Mouse (Mus musculus): ENCODE data around the gene Ywhae. TPM values are rescaled to one million over a fixed set of nuclear protein-coding genes. Genes with fewer than 3 reads are reported as not detected.

Ywhae gene
- polyA plus RNA-seq, 1 experiment, result 56.7 TPM

- TF ChIP-seq CTCF (IDR thresholded peaks at IDR 0.05; ENCODE audit: extremely low read depth, insufficient read depth, insufficient read length, insufficient replicate concordance), result no peak
- no peak for TF ChIP-seq POLR2A (IDR thresholded peaks at IDR 0.05; ENCODE audit: low read depth, low read length)
- Histone ChIP-seq H3K36me3 (ENCODE audit: control insufficient read depth, insufficient read depth, low read length) (no peaks in the 10 kb centered on the region), H3K4me3 (ENCODE audit: extremely low read depth, insufficient read depth, insufficient read length) (no peak overlapping the region), H3K4me1 (ENCODE audit: control insufficient read depth, insufficient read depth, insufficient read length) (no peaks in the 10 kb centered on the region), H3K27me3 (ENCODE audit: control insufficient read depth, insufficient read depth, low read length) (peaks cover 16% of the 10 kb centered on the region), H3K27ac (ENCODE audit: insufficient read depth, low read length) (no peak overlapping the region)
- DNase-seq (ENCODE audit: low read depth in 1 of 2, low spot score in 2 of 2), result no peak
- 8% methylated on average over 34 of the region's 42 CpGs for WGBS
These were observed 62.6 kb downstream of the Ywhae start for GRCm38 (mm10) chr11:75795321-75795636.

DNA sequence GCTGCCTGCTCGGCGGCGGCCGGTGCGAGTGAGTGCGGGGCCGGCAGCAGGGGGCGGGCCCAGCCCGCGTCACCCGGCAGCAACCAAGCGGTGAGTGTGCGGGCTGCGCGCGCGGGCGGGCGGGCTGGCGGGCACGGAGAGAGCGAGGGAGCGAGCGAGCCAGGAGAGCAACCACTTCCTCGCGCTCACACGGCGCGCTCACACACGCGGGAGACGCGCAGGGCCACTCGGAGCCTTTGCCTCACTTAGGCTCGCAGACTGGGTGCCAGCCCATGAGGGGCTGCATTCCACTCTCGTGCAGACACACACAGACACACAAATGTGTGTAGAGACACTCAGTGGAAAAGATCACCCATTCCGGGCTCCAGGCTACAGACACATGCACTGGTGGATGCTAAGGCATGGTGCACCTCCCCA lies 63.4 kb downstream of the Ywhae start, which contains the start of gene Doc2b:
Doc2b (minus strand) TSS at position 21 of the 417 bp plus-strand sequence.
- no peak for DNase-seq (ENCODE audit: low read depth in 1 of 2, low spot score in 2 of 2)
- H3K4me1 ChIP-seq (ENCODE audit: control insufficient read depth, insufficient read depth, insufficient read length), result no peaks in the 10 kb centered on the region
- H3K27me3 ChIP-seq (ENCODE audit: control insufficient read depth, insufficient read depth, low read length), result peaks cover 16% of the 10 kb centered on the region
- no peak for TF ChIP-seq POLR2A (IDR thresholded peaks at IDR 0.05; ENCODE audit: low read depth, low read length)
- no peak for TF ChIP-seq CTCF (IDR thresholded peaks at IDR 0.05; ENCODE audit: extremely low read depth, insufficient read depth, insufficient read length, insufficient replicate concordance)
- no peak within 1 kb of the TSS for H3K4me3 ChIP-seq (ENCODE audit: extremely low read depth, insufficient read depth, insufficient read length)
- H3K27ac ChIP-seq (ENCODE audit: insufficient read depth, low read length), result no peak within 1 kb of the TSS
- WGBS, result 9% methylated on average over 36 of the region's 37 CpGs
- no peaks in the 10 kb centered on the region for H3K36me3 ChIP-seq (ENCODE audit: control insufficient read depth, insufficient read depth, low read length)

DNA sequence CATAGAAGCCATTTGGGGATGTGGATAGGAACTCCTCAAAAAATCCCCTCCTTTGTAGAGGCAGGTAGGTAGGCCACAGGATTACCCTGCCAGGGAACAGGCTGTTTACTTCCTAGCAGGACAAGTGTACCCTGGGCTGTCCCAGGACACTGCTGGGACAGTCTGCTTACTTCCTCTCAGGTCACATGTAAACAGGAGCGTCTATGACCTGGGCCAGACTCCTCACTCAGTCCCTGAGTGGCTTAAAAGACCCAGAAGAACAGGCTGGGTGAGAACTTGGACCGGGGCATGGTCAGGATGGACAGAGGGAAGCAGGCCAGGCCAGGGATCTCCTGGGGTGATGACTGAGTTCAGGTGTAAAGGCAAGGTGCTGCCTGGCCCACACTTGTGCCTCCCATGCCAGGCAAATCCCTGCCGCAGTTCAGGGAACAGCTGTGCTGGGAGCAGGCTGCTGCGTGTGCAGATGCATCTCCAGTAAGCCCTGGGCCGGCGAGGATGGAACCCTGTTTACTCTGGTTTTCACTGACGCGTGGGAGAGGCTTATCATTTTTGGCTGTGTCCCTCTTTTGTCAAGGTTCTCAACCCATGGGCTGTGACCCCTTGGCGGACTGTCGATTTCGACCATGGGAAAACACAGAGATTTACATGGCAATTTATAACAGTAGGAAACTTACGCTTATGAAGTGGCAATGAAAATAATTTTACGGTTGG lies 64.0 kb downstream of the Ywhae start:
- TF ChIP-seq POLR2A (IDR thresholded peaks at IDR 0.05; ENCODE audit: low read depth, low read length) (no peak), CTCF (IDR thresholded peaks at IDR 0.05; ENCODE audit: extremely low read depth, insufficient read depth, insufficient read length, insufficient replicate concordance) (no peak)
- 84% methylated on average over 13 of the region's 13 CpGs for WGBS

DNA sequence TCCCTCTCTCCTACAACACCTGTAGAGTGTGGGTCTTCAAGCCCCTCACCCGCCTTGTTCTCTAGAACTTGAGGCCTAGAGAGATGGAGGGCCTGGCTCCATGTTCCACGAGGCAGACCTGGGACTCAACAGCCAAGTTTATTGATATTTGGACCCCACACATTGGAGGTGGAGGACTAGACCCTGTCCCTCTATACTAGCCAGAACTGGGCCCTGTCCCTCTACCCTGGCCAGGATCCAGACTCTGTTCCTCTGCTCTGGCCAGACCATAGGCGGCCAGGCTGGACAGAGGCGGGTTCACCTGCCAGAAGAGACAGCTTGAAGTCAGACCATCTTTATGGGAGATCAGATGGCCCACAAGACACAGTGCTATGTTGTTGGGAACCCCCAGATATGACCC lies 68.7 kb downstream of the Ywhae start:
- no peak for DNase-seq (ENCODE audit: low read depth in 1 of 2, low spot score in 2 of 2)
- no peaks in the 10 kb centered on the region; the same call in 1 of the 2 replicates for H3K27me3 ChIP-seq (ENCODE audit: control insufficient read depth, insufficient read depth, low read length)
- H3K36me3 ChIP-seq (ENCODE audit: control insufficient read depth, insufficient read depth, low read length), result no peaks in the 10 kb centered on the region
- H3K27ac ChIP-seq (ENCODE audit: insufficient read depth, low read length), result no peak overlapping the region
- no peak overlapping the region for H3K4me3 ChIP-seq (ENCODE audit: extremely low read depth, insufficient read depth, insufficient read length)
- WGBS, result 89% methylated on average over 4 of the region's 4 CpGs
- H3K4me1 ChIP-seq (ENCODE audit: control insufficient read depth, insufficient read depth, insufficient read length), result no peaks in the 10 kb centered on the region
- TF ChIP-seq CTCF (IDR thresholded peaks at IDR 0.05; ENCODE audit: extremely low read depth, insufficient read depth, insufficient read length, insufficient replicate concordance) (no peak), POLR2A (IDR thresholded peaks at IDR 0.05; ENCODE audit: low read depth, low read length) (no peak)

More for the DNA sequence above, 64.0 kb downstream of the Ywhae start:
- Histone ChIP-seq H3K4me1 (ENCODE audit: control insufficient read depth, insufficient read depth, insufficient read length) (no peaks in the 10 kb centered on the region), H3K4me3 (ENCODE audit: extremely low read depth, insufficient read depth, insufficient read length) (no peak overlapping the region), H3K36me3 (ENCODE audit: control insufficient read depth, insufficient read depth, low read length) (no peaks in the 10 kb centered on the region), H3K27me3 (ENCODE audit: control insufficient read depth, insufficient read depth, low read length) (peaks cover 16% of the 10 kb centered on the region), H3K27ac (ENCODE audit: insufficient read depth, low read length) (no peak overlapping the region)
- no peak for DNase-seq (ENCODE audit: low read depth in 1 of 2, low spot score in 2 of 2)

DNA sequence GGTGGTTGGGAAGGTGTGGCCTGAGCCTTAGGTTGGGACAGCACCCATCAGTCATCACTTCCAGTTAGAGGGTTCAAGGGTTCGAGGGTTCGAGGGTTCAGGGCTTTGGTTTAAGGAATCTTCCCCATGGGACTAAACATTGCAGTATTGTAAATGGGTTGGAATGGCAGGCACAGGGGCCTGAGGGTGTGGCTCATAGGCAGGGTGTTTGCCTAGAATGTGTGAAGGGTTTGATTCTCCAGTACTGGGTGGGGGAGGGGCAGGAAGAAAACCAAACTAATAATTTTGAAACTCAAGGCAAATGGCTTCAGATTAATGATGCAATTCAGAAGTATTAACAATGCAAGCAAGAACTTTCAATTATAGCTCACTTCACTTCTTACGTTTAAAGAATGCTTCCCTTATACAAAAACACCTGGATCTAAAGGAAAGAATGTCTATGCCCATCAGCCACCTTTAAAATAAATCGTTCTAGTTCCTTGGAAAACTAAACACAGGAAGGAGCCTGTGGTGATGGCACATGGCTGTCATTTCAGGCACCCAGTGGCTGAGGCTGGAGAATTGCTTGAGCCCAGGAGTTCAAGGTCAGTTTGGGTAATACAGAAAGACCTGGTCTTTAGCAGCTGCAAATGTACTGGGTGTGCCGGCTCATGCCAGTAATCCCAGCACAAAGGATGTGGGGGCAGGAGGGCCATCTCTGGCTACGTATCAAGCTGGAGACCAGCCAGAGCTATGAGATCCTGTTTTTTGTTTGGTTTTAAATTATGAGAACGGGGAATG lies 69.3 kb downstream of the Ywhae start:
- Histone ChIP-seq H3K27ac (ENCODE audit: insufficient read depth, low read length) (no peak overlapping the region), H3K4me1 (ENCODE audit: control insufficient read depth, insufficient read depth, insufficient read length) (no peaks in the 10 kb centered on the region), H3K27me3 (ENCODE audit: control insufficient read depth, insufficient read depth, low read length) (no peaks in the 10 kb centered on the region; the same call in 1 of the 2 replicates), H3K4me3 (ENCODE audit: extremely low read depth, insufficient read depth, insufficient read length) (no peak overlapping the region), H3K36me3 (ENCODE audit: control insufficient read depth, insufficient read depth, low read length) (no peaks in the 10 kb centered on the region)
- no peak for TF ChIP-seq CTCF (IDR thresholded peaks at IDR 0.05; ENCODE audit: extremely low read depth, insufficient read depth, insufficient read length, insufficient replicate concordance)
- no peak for TF ChIP-seq POLR2A (IDR thresholded peaks at IDR 0.05; ENCODE audit: low read depth, low read length)
- 84% methylated on average over 7 of the region's 7 CpGs for WGBS
- no peak for DNase-seq (ENCODE audit: low read depth in 1 of 2, low spot score in 2 of 2)

- TF ChIP-seq CTCF (IDR thresholded peaks at IDR 0.05; ENCODE audit: extremely low read depth, insufficient read depth, insufficient read length, insufficient replicate concordance) (no peak), POLR2A (IDR thresholded peaks at IDR 0.05; ENCODE audit: low read depth, low read length) (no peak)
- DNase-seq (ENCODE audit: low read depth in 1 of 2, low spot score in 2 of 2), result no peak
- no peaks in the 10 kb centered on the region for H3K27me3 ChIP-seq (ENCODE audit: control insufficient read depth, insufficient read depth, low read length)
- no peaks in the 10 kb centered on the region for H3K4me1 ChIP-seq (ENCODE audit: control insufficient read depth, insufficient read depth, insufficient read length)
- WGBS, result 71% methylated on average over 5 of the region's 5 CpGs
- no peak overlapping the region for H3K4me3 ChIP-seq (ENCODE audit: extremely low read depth, insufficient read depth, insufficient read length)
- H3K36me3 ChIP-seq (ENCODE audit: control insufficient read depth, insufficient read depth, low read length), result no peaks in the 10 kb centered on the region
- no peak overlapping the region for H3K27ac ChIP-seq (ENCODE audit: insufficient read depth, low read length)
These were observed 74.8 kb downstream of the Ywhae start for GRCm38 (mm10) chr11:75807486-75807885.

DNA sequence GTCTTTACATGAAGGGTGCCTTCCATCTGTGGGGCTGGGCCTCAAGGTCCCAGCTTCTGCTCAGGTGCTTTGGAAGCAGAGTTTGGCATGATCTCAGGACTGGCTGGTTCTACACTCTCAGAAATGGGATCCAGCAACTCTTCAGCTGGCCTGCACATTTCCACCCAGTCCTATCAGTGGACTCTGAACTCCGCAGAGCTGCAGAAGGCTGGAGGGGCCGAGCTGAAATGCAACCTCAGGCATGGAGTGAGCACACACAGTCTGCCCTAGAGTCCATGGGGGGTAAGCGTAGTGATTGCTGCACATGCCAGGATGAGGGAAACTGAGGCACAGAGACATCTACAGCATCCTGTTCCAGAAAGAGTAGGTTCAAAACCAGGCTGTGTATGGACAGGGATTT lies 77.9 kb downstream of the Ywhae start:
- TF ChIP-seq POLR2A (IDR thresholded peaks at IDR 0.05; ENCODE audit: low read depth, low read length) (no peak), CTCF (IDR thresholded peaks at IDR 0.05; ENCODE audit: extremely low read depth, insufficient read depth, insufficient read length, insufficient replicate concordance) (no peak)
- no peaks in the 10 kb centered on the region for H3K36me3 ChIP-seq (ENCODE audit: control insufficient read depth, insufficient read depth, low read length)
- no peaks in the 10 kb centered on the region for H3K27me3 ChIP-seq (ENCODE audit: control insufficient read depth, insufficient read depth, low read length)
- H3K4me1 ChIP-seq (ENCODE audit: control insufficient read depth, insufficient read depth, insufficient read length), result no peaks in the 10 kb centered on the region
- no peak for DNase-seq (ENCODE audit: low read depth in 1 of 2, low spot score in 2 of 2)
- H3K4me3 ChIP-seq (ENCODE audit: extremely low read depth, insufficient read depth, insufficient read length), result no peak overlapping the region
- WGBS, result 89% methylated on average over 3 of the region's 3 CpGs
- no peak overlapping the region for H3K27ac ChIP-seq (ENCODE audit: insufficient read depth, low read length)

Data from spleen, adult 2 months (tissue).